Comparison of ENCODE assay signal across 8 mouse cellular contexts in the genomic region with DNA sequence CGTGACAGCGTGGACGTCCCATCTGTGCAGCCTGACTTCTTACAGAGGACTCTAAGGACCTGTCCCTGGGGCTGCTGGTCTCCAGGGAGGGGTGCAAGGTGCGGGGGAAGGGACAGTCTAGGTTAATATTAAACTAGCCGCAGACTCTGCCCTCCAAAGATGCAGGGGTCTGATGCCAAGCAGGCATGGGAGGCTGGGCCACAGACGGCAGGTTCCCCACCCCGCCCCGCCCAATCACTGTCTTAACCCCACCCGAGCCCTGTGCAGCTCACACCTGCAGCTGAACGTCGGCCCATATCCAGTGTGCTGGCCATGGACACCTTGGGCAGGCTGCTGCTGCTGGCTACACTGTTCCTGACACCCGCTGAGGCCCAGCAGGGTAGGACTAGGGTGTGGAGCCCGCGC. TPM values are rescaled to one million over a fixed set of nuclear protein-coding genes. Genes with fewer than 3 reads are reported as not detected.
DNase-seq lines count a peak whose midpoint lies in the region; ATAC-seq and TF ChIP-seq lines count a peak whose summit lies in the region.

A gene (plus strand): TSS at position 271 of the 405 bp plus-strand sequence.

- H3K9me3 ChIP-seq in forebrain, embryonic 11.5 days (ENCODE audit: control insufficient read depth, low read length) = no peaks in the 10 kb centered on the region
- no peaks in the 10 kb centered on the region for H3K9me3 ChIP-seq in kidney, embryonic 16.5 days (ENCODE audit: low read length)

- intact Hi-C loops in left cerebral cortex, postnatal 36 days (cut with DNase I) = no loop called here

- H3K36me3 ChIP-seq in liver, adult 2 months (ENCODE audit: control insufficient read depth, insufficient read depth, low read length) = no peaks in the 10 kb centered on the region; the same call in 1 of the 2 replicates
- H3K36me3 ChIP-seq in forebrain, embryonic 11.5 days (ENCODE audit: control insufficient read depth, insufficient read depth, low read length) = peaks cover 2% of the 10 kb centered on the region; the same call in 1 of the 2 replicates
- H3K36me3 ChIP-seq in kidney, embryonic 16.5 days (ENCODE audit: insufficient read depth, low read length) = peaks cover 18% of the 10 kb centered on the region
- H3K36me3 ChIP-seq in myocyte (ENCODE audit: control insufficient read depth, insufficient read depth) = peaks cover 8% of the 10 kb centered on the region

- WGBS in liver, adult 2 months = 45% methylated on average over 14 of the region's 14 CpGs
- 71% methylated on average over 14 of the region's 14 CpGs for WGBS in forebrain, embryonic 11.5 days
- WGBS in kidney, embryonic 16.5 days = 61% methylated on average over 14 of the region's 14 CpGs

- peak; percentile 48 for DNase-seq in liver, adult 2 months (ENCODE audit: extremely low read depth, low read depth, low spot score)
- no peak for DNase-seq in liver
- no peak for DNase-seq in forebrain, embryonic 11.5 days (ENCODE audit: low spot score)
- DNase-seq in layer of hippocampus, adult 11-12 months (ENCODE audit: low spot score) = no peak
- DNase-seq in left cerebral cortex, adult 18-20 months (ENCODE audit: low spot score in 2 of 2) = no peak
- no peak for DNase-seq in left cerebral cortex, postnatal 36 days (ENCODE audit: low spot score in 2 of 2)

- H3K4me3 ChIP-seq in liver, adult 2 months (ENCODE audit: insufficient read depth, low read depth, low read length) = no peak within 1 kb of the TSS
- H3K4me3 ChIP-seq in forebrain, embryonic 11.5 days (ENCODE audit: low read depth, low read length) = peak within 1 kb of the TSS; percentile 1; the same call in 1 of the 2 replicates
- H3K4me3 ChIP-seq in kidney, embryonic 16.5 days (ENCODE audit: low read length) = peak within 1 kb of the TSS; percentile 36
- no peak within 1 kb of the TSS for H3K4me3 ChIP-seq in myocyte

- no peaks in the 10 kb centered on the region for H3K79me2 ChIP-seq in liver, adult 2 months (ENCODE audit: control insufficient read depth, insufficient read depth, low read length)
- H3K79me2 ChIP-seq in myocyte (ENCODE audit: control insufficient read depth, insufficient read depth) = no peaks in the 10 kb centered on the region

- H3K27me3 ChIP-seq in liver, adult 2 months (ENCODE audit: control insufficient read depth, insufficient read depth, low read length) = no peaks in the 10 kb centered on the region
- no peaks in the 10 kb centered on the region for H3K27me3 ChIP-seq in forebrain, embryonic 11.5 days (ENCODE audit: control insufficient read depth, insufficient read depth, low read length)
- H3K27me3 ChIP-seq in kidney, embryonic 16.5 days (ENCODE audit: insufficient read depth, low read length) = no peaks in the 10 kb centered on the region
- no peaks in the 10 kb centered on the region for H3K27me3 ChIP-seq in myocyte (ENCODE audit: control insufficient read depth, insufficient read depth, insufficient read length)

- no peak within 1 kb of the TSS for H3K27ac ChIP-seq in liver, adult 2 months (replicated peaks; ENCODE audit: insufficient read depth, low read depth, low read length)
- no peak within 1 kb of the TSS for H3K27ac ChIP-seq in forebrain, embryonic 11.5 days (ENCODE audit: low read depth, low read length)
- peak within 1 kb of the TSS; percentile 44 for H3K27ac ChIP-seq in kidney, embryonic 16.5 days (ENCODE audit: low read length)

- no peak for TF ChIP-seq POLR2A in liver, adult 2 months (IDR thresholded peaks at IDR 0.05; ENCODE audit: extremely low read depth, insufficient read depth, low read length)
- peak; percentile 25 for TF ChIP-seq POLR2A in myocyte (IDR thresholded peaks at IDR 0.05; ENCODE audit: insufficient read length, low read depth)

- H3K4me2 ChIP-seq in forebrain, embryonic 11.5 days (ENCODE audit: low read depth, low read length, severe bottlenecking) = peak within 1 kb of the TSS; percentile 34; the same call in 1 of the 2 replicates
- peak within 1 kb of the TSS; percentile 56 for H3K4me2 ChIP-seq in kidney, embryonic 16.5 days (replicated peaks; ENCODE audit: low read depth, low read length)
- no peak within 1 kb of the TSS for H3K4me2 ChIP-seq in myocyte (ENCODE audit: low read depth)

- H3ac ChIP-seq in myocyte (ENCODE audit: control insufficient read depth, insufficient read length) = no peak within 1 kb of the TSS

- H3K9ac ChIP-seq in liver, adult 2 months (ENCODE audit: low read depth, low read length) = peak within 1 kb of the TSS; percentile 7; the same call in 1 of the 2 replicates
- H3K9ac ChIP-seq in forebrain, embryonic 11.5 days (ENCODE audit: low read length) = peak within 1 kb of the TSS; percentile 3; the same call in 1 of the 2 replicates
- peak within 1 kb of the TSS; percentile 62 for H3K9ac ChIP-seq in kidney, embryonic 16.5 days (replicated peaks; ENCODE audit: low read length)

- no peak for ATAC-seq in forebrain, embryonic 11.5 days (replicated peaks; ENCODE audit: low FRiP score)
- peak; percentile 52 for ATAC-seq in kidney, embryonic 16.5 days (ENCODE audit: low FRiP score, low TSS enrichment)

- H3K4me1 ChIP-seq in liver, adult 2 months (ENCODE audit: control insufficient read depth, insufficient read depth, low read length) = peaks cover 9% of the 10 kb centered on the region
- peaks cover 3% of the 10 kb centered on the region for H3K4me1 ChIP-seq in forebrain, embryonic 11.5 days (replicated peaks; ENCODE audit: control insufficient read depth, insufficient read depth, low read length)
- H3K4me1 ChIP-seq in kidney, embryonic 16.5 days (ENCODE audit: insufficient read depth, low read length) = peaks cover 35% of the 10 kb centered on the region

- no peak for TF ChIP-seq CTCF in liver, adult 2 months (IDR thresholded peaks at IDR 0.05; ENCODE audit: low read depth, low read length)

TF ChIP-seq in myocyte, 11 proteins besides CTCF, POLR2A, EP300 and RAD21:
- TF ChIP-seq POLR2AphosphoS2 (IDR thresholded peaks at IDR 0.05; ENCODE audit: insufficient read length, low read depth) (peak; percentile 78), TCF12 (IDR thresholded peaks at IDR 0.05; ENCODE audit: insufficient read depth, poor library complexity, severe bottlenecking) (no peak)

RNA-seq across cellular contexts. Expression of the gene that starts here (rescaled TPM):
- 1.3 and 1.5 TPM in 2 replicates for total RNA-seq in liver, adult 2 months (2014; rRNA removed)
- polyA plus RNA-seq in liver, adult 2 months (2012; rRNA removed) = 2.3 and 4.1 TPM in 2 replicates
- 2.8 and 3.3 TPM in 2 replicates for polyA plus RNA-seq in forebrain, embryonic 11.5 days (2014; fragmentation: Nextera tagmentation; extraction: Ambion mirVana)
- 42.7 and 44.1 TPM in 2 replicates for polyA plus RNA-seq in kidney, embryonic 16.5 days (2015; fragmentation: Nextera tagmentation; extraction: Ambion mirVana)
- 0.30 TPM for polyA plus RNA-seq in myocyte (2012; fragmentation: generic; extraction: Trizol)
- 1 to 10 TPM; 1.1 to 1.2 TPM for total RNA-seq in left cerebral cortex, adult 18-20 months (2021)
- under 1 TPM; 0.77 to 0.94 TPM for total RNA-seq in left cerebral cortex, postnatal 36 days (2021)

Comparison
In these comparisons a context has a peak if more than half of its experiments do, and no peak if none do; other contexts are left out.
1. H3K4me3 ChIP-seq: peak in forebrain, embryonic 11.5 days (single experiment) and kidney, embryonic 16.5 days (single experiment); none in liver, adult 2 months (single experiment) and myocyte (single experiment).
2. H3K9ac ChIP-seq: peak in every context shown above with its lines; median percentile 62 in kidney, embryonic 16.5 days; 7 in liver, adult 2 months; 3 in forebrain, embryonic 11.5 days.